Mouse (Mus musculus): ENCODE results near the gene Pgm1. TPM values are rescaled to one million over a fixed set of nuclear protein-coding genes. Genes with fewer than 3 reads are reported as not detected.

The Pgm1 gene
- polyA plus RNA-seq, 1 experiment from 2014 or later = 78.2 TPM

- H3K9me3 ChIP-seq (ENCODE audit: control insufficient read depth, low read depth, low read length) = no peaks in the 10 kb centered on the region
- no peaks in the 10 kb centered on the region for H3K27me3 ChIP-seq (ENCODE audit: control insufficient read depth, insufficient read depth, low read length)
- no peak for ATAC-seq (ENCODE audit: insufficient number of reproducible peaks, insufficient read depth, low FRiP score, low read depth)
- peak overlapping the region; percentile 93; the same call in 1 of the 2 replicates for H3K4me2 ChIP-seq (replicated peaks; ENCODE audit: low read depth, low read length)
- H3K4me3 ChIP-seq (ENCODE audit: low read depth, low read length) = no peak overlapping the region
- 81% methylated on average over 11 of the region's 11 CpGs for WGBS
- H3K36me3 ChIP-seq (ENCODE audit: control insufficient read depth, insufficient read depth, low read length) = no peaks in the 10 kb centered on the region
- H3K4me1 ChIP-seq (ENCODE audit: control insufficient read depth, insufficient read depth, low read length) = peaks cover 11% of the 10 kb centered on the region; the same call in 1 of the 2 replicates
- H3K27ac ChIP-seq (ENCODE audit: low read length) = no peak overlapping the region
- no peak overlapping the region for H3K9ac ChIP-seq (replicated peaks; ENCODE audit: low read depth, low read length)
Measured at GRCm38 (mm10) chr4:99931240-99931580, 2.0 kb downstream of the Pgm1 start.

GRCm38 (mm10) chr4:99931807-99932206 is 2.6 kb downstream of the Pgm1 start:
- H3K9ac ChIP-seq (replicated peaks; ENCODE audit: low read depth, low read length) = no peak overlapping the region
- H3K9me3 ChIP-seq (ENCODE audit: control insufficient read depth, low read depth, low read length) = no peaks in the 10 kb centered on the region
- ATAC-seq (ENCODE audit: insufficient number of reproducible peaks, insufficient read depth, low FRiP score, low read depth) = no peak
- peaks cover 11% of the 10 kb centered on the region; the same call in 1 of the 2 replicates for H3K4me1 ChIP-seq (ENCODE audit: control insufficient read depth, insufficient read depth, low read length)
- H3K36me3 ChIP-seq (ENCODE audit: control insufficient read depth, insufficient read depth, low read length) = no peaks in the 10 kb centered on the region
- no peaks in the 10 kb centered on the region for H3K27me3 ChIP-seq (ENCODE audit: control insufficient read depth, insufficient read depth, low read length)
- no peak overlapping the region for H3K27ac ChIP-seq (ENCODE audit: low read length)
- H3K4me2 ChIP-seq (replicated peaks; ENCODE audit: low read depth, low read length) = no peak overlapping the region
- 86% methylated on average over 4 of the region's 4 CpGs for WGBS
- no peak overlapping the region for H3K4me3 ChIP-seq (ENCODE audit: low read depth, low read length)

GRCm38 (mm10) chr4:99934859-99935258 is 5.6 kb downstream of the Pgm1 start:
- H3K4me1 ChIP-seq (ENCODE audit: control insufficient read depth, insufficient read depth, low read length) = peaks cover 11% of the 10 kb centered on the region; the same call in 1 of the 2 replicates
- 86% methylated on average over 7 of the region's 7 CpGs for WGBS
- no peak overlapping the region for H3K4me3 ChIP-seq (ENCODE audit: low read depth, low read length)
- no peaks in the 10 kb centered on the region for H3K9me3 ChIP-seq (ENCODE audit: control insufficient read depth, low read depth, low read length)
- ATAC-seq (ENCODE audit: insufficient number of reproducible peaks, insufficient read depth, low FRiP score, low read depth) = no peak
- H3K9ac ChIP-seq (replicated peaks; ENCODE audit: low read depth, low read length) = no peak overlapping the region
- H3K36me3 ChIP-seq (ENCODE audit: control insufficient read depth, insufficient read depth, low read length) = no peaks in the 10 kb centered on the region
- no peak overlapping the region for H3K4me2 ChIP-seq (replicated peaks; ENCODE audit: low read depth, low read length)
- H3K27ac ChIP-seq (ENCODE audit: low read length) = no peak overlapping the region
- no peaks in the 10 kb centered on the region for H3K27me3 ChIP-seq (ENCODE audit: control insufficient read depth, insufficient read depth, low read length)

- Histone ChIP-seq H3K27ac (ENCODE audit: low read length) (no peak overlapping the region), H3K9me3 (ENCODE audit: control insufficient read depth, low read depth, low read length) (no peaks in the 10 kb centered on the region), H3K27me3 (ENCODE audit: control insufficient read depth, insufficient read depth, low read length) (no peaks in the 10 kb centered on the region), H3K4me1 (ENCODE audit: control insufficient read depth, insufficient read depth, low read length) (0 out of 2 replicates have a peak, but pooled peaks cover 1% of the 10 kb centered on the region), H3K4me2 (replicated peaks; ENCODE audit: low read depth, low read length) (no peak overlapping the region), H3K4me3 (ENCODE audit: low read depth, low read length) (no peak overlapping the region), H3K9ac (replicated peaks; ENCODE audit: low read depth, low read length) (no peak overlapping the region), H3K36me3 (ENCODE audit: control insufficient read depth, insufficient read depth, low read length) (no peaks in the 10 kb centered on the region)
- WGBS = 88% methylated on average over 5 of the region's 5 CpGs
- no peak for ATAC-seq (ENCODE audit: insufficient number of reproducible peaks, insufficient read depth, low FRiP score, low read depth)
Measured at GRCm38 (mm10) chr4:99936278-99936677, 7.1 kb downstream of the Pgm1 start.

- no peaks in the 10 kb centered on the region for H3K27me3 ChIP-seq (ENCODE audit: control insufficient read depth, insufficient read depth, low read length)
- no peaks in the 10 kb centered on the region for H3K4me1 ChIP-seq (ENCODE audit: control insufficient read depth, insufficient read depth, low read length)
- H3K9me3 ChIP-seq (ENCODE audit: control insufficient read depth, low read depth, low read length) = no peaks in the 10 kb centered on the region
- no peak for ATAC-seq (ENCODE audit: insufficient number of reproducible peaks, insufficient read depth, low FRiP score, low read depth)
- no peak overlapping the region for H3K27ac ChIP-seq (ENCODE audit: low read length)
- WGBS = 55% methylated on average over 16 of the region's 16 CpGs
- no peak overlapping the region for H3K4me2 ChIP-seq (replicated peaks; ENCODE audit: low read depth, low read length)
- H3K9ac ChIP-seq (replicated peaks; ENCODE audit: low read depth, low read length) = no peak overlapping the region
- H3K4me3 ChIP-seq (ENCODE audit: low read depth, low read length) = no peak overlapping the region
- H3K36me3 ChIP-seq (ENCODE audit: control insufficient read depth, insufficient read depth, low read length) = no peaks in the 10 kb centered on the region
Measured at GRCm38 (mm10) chr4:99939711-99940505, 10.7 kb downstream of the Pgm1 start.

- no peak overlapping the region for H3K4me2 ChIP-seq (replicated peaks; ENCODE audit: low read depth, low read length)
Measured at GRCm38 (mm10) chr4:99941655-99942414, 12.6 kb downstream of the Pgm1 start.

GRCm38 (mm10) chr4:99944606-99945005 is 15.4 kb downstream of the Pgm1 start:
- no peak overlapping the region for H3K4me2 ChIP-seq (replicated peaks; ENCODE audit: low read depth, low read length)
- H3K27ac ChIP-seq (ENCODE audit: low read length) = no peak overlapping the region
- no peaks in the 10 kb centered on the region for H3K27me3 ChIP-seq (ENCODE audit: control insufficient read depth, insufficient read depth, low read length)
- H3K9ac ChIP-seq (replicated peaks; ENCODE audit: low read depth, low read length) = no peak overlapping the region
- WGBS = 68% methylated on average over 2 of the region's 2 CpGs
- no peaks in the 10 kb centered on the region for H3K9me3 ChIP-seq (ENCODE audit: control insufficient read depth, low read depth, low read length)
- no peak overlapping the region for H3K4me3 ChIP-seq (ENCODE audit: low read depth, low read length)
- no peaks in the 10 kb centered on the region for H3K36me3 ChIP-seq (ENCODE audit: control insufficient read depth, insufficient read depth, low read length)
- ATAC-seq (ENCODE audit: insufficient number of reproducible peaks, insufficient read depth, low FRiP score, low read depth) = no peak
- no peaks in the 10 kb centered on the region for H3K4me1 ChIP-seq (ENCODE audit: control insufficient read depth, insufficient read depth, low read length)

More at GRCm38 (mm10) chr4:99941655-99942414, 12.6 kb downstream of the Pgm1 start:
- Histone ChIP-seq H3K36me3 (ENCODE audit: control insufficient read depth, insufficient read depth, low read length) (no peaks in the 10 kb centered on the region), H3K27ac (ENCODE audit: low read length) (no peak overlapping the region), H3K4me3 (ENCODE audit: low read depth, low read length) (no peak overlapping the region), H3K4me1 (ENCODE audit: control insufficient read depth, insufficient read depth, low read length) (no peaks in the 10 kb centered on the region), H3K9ac (replicated peaks; ENCODE audit: low read depth, low read length) (no peak overlapping the region), H3K9me3 (ENCODE audit: control insufficient read depth, low read depth, low read length) (no peaks in the 10 kb centered on the region), H3K27me3 (ENCODE audit: control insufficient read depth, insufficient read depth, low read length) (no peaks in the 10 kb centered on the region)
- WGBS = 69% methylated on average over 10 of the region's 10 CpGs
- no peak for ATAC-seq (ENCODE audit: insufficient number of reproducible peaks, insufficient read depth, low FRiP score, low read depth)

- H3K27ac ChIP-seq (ENCODE audit: low read length) = no peak overlapping the region
- H3K36me3 ChIP-seq (ENCODE audit: control insufficient read depth, insufficient read depth, low read length) = no peaks in the 10 kb centered on the region
- no peak for ATAC-seq (ENCODE audit: insufficient number of reproducible peaks, insufficient read depth, low FRiP score, low read depth)
- H3K9ac ChIP-seq (replicated peaks; ENCODE audit: low read depth, low read length) = no peak overlapping the region
- no peaks in the 10 kb centered on the region for H3K4me1 ChIP-seq (ENCODE audit: control insufficient read depth, insufficient read depth, low read length)
- WGBS = 88% methylated on average over 7 of the region's 7 CpGs
- no peaks in the 10 kb centered on the region for H3K27me3 ChIP-seq (ENCODE audit: control insufficient read depth, insufficient read depth, low read length)
- H3K9me3 ChIP-seq (ENCODE audit: control insufficient read depth, low read depth, low read length) = no peaks in the 10 kb centered on the region
- no peak overlapping the region for H3K4me3 ChIP-seq (ENCODE audit: low read depth, low read length)
- no peak overlapping the region for H3K4me2 ChIP-seq (replicated peaks; ENCODE audit: low read depth, low read length)
Measured at GRCm38 (mm10) chr4:99945011-99945410, 15.8 kb downstream of the Pgm1 start.
